Mouse (Mus musculus) cerebellum, postnatal 25 days (tissue): Measurements from ENCODE around the gene Gm44790.
"Not testable (repeated sequence)": the region's sequence is repeated elsewhere in the genome, so short reads cannot be mapped to it uniquely, and the experiment has no call there.

Source experiments
- DNase-seq, 2 experiments: peaks; one replicate each; pipeline ENCODE4 v3.0.0; 2021; ENCODE audit warnings: mixed read lengths in 2 of 2

Gm44790 gene

GRCm38 (mm10) chr6:86426358-86426757, at the start of gene Gm44790:
Gm44790 (plus strand) TSS chr6:86426658.
- DNase-seq, result no peak

DNA sequence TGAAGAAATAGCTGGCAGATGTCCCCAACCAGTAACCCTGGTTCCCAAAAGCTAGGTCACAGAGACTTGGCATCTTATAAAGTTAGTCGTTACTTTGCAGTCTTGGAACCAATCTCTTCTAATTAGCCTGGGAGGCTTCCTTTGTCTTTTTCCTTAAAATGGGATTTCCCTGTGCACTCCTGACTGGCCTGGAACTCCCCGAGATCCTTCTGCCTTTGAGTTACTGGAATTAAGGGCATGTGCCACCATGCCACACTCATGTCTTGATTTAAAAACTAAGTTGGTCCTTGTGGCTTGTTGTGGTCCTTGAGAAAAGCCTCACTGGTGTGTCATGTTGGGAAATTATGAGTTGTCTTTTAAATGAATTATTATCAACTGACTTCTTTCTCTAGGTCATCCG, 48.1 kb upstream of the Gm44790 start:
- DNase-seq, result no peak

- DNase-seq, result not testable (repeated sequence)
These were observed 46.3 kb upstream of the Gm44790 start for GRCm38 (mm10) chr6:86380112-86380511.

- DNase-seq, result no peak
These were observed 43.9 kb upstream of the Gm44790 start for GRCm38 (mm10) chr6:86382551-86382950.

DNA sequence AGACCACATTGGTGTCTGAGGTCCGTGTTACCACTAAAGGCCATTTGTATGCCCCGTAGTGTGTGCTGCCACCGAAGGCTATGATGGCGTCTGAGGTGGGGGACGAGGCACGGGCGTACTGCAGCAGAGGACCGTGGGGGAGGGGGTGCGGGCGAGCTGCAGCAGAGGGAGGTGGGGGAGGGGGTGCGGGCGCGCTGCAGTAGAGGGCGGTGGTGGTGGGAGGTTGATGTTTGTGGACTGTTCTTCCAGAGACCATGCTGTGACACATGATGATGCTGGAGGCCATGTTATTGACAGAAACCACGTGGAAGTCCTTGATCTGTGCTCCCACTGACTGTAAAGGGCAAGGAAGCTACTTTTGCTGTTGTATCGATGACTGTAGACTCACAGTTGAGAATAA, 43.1 kb upstream of the Gm44790 start:
- DNase-seq, result no peak

DNA sequence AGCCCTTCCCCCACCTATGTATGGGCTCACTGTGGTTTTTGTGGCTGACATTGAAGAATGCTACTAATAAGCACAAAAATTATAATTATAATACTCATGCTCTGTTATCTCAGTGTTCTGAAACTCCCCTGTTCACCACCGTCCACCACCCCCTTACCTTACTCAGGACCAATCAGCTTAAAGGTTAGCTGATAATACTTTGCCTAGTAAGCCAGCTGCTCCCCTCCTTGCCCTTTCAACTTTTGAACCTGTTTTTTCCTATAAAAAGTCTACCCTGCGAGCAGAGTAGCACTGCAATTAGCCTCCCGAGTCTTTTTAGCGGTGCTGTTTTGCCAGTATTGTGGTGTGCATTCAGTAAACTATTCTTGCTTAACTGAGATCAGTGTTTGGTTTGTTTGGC, 41.8 kb upstream of the Gm44790 start:
- no peak for DNase-seq

DNA sequence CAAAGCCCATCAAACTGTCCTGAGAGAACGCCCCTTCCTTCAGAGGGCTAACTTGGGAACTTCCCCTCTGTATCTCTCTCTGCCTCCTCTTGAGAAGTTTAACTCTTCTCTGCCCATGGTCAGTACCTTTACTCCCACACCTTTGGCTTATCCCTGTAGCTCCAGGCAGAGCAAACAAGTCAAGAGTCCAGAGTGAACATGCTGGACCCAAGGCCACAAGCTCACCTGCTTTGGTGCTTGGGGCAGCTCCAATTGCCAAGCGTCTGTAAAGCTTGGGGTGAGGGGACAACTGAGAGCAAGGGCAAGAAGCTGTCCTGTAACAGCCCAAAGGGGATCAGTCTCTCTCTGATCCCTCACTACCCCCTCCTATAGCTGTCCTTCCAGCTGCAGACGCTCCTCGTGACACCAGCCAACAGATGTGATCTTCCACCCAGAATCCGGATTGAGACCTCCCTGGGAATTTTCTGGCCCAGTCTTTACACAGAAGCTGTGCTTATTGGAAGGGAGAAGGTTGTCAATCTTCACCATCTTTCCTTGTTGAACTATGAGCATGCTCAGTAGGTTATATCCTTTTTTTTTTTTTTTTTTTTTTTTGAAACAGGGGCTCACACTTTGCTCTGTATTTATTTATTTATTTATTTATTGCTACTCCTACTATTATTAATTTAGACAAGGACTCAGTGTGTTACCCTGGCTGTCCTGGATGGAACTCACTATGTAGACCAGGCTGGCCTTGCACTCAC, 40.9 kb upstream of the Gm44790 start:
- DNase-seq, result no peak

DNA sequence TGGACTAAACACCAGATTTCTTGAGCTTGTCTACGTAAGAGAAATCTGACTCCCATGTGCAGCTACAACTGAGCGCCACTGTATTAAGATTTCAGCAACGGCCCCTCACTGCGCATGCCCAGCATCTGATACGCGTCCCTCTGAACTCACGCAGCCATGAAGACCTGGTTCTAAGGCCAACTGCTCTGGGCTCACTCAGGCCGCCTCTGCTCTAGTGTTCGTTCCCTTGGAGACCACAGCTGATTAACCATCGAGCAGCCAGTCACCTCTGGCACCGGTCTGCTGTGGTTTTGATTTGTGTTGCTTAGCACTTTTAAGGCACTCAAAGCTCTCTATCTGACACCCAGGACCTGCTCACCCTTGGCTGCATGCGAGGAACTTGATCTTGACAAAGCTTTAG, 39.1 kb upstream of the Gm44790 start:
- DNase-seq, result no peak

DNA sequence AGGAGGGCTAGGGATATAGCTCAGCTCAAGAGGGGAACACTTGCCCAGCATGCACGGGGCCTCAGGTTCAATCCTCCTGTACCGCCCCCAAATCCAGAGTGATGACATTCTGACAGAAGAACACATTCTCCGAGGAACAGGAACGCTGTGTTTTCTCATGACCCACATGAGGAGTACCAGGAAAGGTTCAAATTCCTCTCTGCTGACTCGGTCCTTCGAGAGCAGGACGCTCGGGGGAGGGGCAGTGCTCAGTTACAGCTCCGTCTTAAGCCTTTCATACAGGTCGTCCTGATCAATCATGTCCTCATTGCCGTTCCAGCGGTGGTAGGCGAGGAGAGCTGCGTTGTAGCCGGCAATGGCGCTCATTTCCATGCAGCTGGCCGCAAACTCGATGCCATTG, 38.0 kb upstream of the Gm44790 start:
- DNase-seq, result no peak

- DNase-seq, result no peak
These were observed 35.1 kb upstream of the Gm44790 start for GRCm38 (mm10) chr6:86391326-86391725.

DNA sequence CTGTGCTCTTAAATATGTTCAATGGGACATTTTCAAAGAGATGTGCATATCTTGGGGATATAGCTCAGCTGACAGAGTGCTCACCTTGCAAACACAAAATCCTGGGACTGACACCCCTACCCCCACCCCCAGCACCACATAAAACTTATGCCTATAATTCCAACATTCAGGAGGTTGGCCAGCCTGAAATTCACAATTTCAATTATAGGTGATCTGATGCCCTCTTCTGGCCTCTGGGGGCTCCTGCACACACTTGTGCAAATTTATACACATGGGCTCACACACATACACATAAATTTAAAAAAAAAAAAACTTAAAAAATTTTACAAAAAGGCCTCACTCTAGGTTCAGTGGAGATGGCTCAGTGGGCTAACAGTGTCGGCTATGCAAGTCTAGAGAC, 33.3 kb upstream of the Gm44790 start:
- no peak for DNase-seq

DNA sequence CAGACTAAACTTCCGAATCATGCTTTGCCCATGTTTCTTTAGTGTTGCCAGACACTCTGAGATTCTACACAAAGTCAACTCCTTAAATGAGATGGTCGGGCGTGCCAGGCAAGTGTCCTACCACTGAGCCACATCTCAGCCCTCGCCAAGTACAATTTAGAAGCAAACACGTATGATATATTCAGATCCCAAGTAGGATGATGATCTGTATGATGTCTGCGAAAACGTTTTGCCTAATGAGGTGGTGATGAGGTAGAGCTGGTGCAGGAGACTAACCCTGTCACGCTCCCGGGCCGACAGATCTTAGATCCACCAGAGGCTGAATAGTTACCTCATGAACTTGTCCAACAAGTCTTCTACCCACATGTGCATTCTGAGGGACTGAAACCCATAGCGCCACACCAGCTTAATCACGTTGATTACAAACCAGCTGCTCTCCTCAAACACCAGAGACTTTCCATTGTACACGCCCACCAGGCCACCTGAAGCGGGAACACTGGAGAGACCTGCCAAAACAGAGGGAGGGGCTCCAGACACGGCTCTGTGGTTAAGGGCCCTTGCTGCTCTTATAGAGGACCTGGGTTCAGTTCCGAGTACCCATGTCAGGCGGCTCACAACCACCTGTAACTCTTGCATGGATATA, 32.3 kb upstream of the Gm44790 start:
- no peak for DNase-seq

- no peak for DNase-seq
These were observed 31.4 kb upstream of the Gm44790 start for GRCm38 (mm10) chr6:86395021-86395420.

DNA sequence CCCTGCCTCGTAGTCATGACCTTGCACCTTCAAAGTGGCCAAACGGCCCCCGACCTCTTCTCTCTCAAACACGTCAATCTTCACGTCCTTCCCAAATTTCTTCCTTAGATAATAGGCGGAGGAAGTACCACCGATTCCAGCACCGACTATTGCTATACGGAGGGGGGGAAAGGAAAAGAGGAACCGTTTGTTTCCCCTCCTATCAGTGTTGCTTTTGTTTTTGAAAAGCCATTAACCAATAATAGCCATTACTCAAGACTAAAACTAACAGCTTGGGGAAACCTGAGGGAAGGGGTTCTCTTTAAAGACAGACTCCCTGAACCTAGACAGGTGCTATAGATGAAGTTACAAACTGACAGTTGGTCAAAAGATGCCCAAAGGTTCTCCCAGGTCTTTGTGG, 30.5 kb upstream of the Gm44790 start:
- DNase-seq, result no peak

DNA sequence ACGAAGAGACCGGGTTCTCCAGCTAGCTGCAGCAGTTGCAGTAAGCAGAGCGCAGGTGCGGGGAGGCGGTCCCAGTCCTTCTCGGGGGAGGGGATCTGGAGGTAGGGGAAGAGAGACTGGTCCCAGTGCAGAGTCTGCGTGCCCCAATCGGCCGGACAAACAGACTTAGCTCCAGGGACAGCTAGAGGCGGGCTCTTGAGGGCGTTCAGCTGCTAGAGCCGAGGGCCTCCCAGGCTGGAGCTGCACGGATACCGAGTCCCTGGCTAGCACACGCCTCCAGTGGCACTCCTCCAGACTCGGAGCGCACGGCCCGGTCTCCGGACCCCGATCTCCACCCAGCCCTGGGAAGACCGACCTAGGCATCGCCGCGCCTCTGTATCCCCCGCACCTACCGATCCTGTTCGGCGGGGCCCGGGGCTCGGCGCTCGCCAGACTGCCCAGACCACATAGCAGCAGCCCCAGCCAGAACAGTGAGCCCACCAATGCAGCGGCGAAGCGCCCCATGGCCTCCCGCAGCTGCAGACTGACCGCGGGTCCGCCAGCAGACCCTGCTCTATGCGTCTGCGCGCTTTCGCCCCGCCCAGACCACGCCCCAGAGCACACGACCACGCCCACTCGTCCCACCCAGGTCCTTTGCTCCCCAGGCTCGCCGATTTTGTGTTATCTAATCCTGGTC, 29.7 kb upstream of the Gm44790 start, which contains the start of gene Pcyox1:
Gene Pcyox1, minus strand, starts transcription at position 574 of the 676 bp plus-strand sequence.
- DNase-seq, result peak; percentile 93 to 94

DNA sequence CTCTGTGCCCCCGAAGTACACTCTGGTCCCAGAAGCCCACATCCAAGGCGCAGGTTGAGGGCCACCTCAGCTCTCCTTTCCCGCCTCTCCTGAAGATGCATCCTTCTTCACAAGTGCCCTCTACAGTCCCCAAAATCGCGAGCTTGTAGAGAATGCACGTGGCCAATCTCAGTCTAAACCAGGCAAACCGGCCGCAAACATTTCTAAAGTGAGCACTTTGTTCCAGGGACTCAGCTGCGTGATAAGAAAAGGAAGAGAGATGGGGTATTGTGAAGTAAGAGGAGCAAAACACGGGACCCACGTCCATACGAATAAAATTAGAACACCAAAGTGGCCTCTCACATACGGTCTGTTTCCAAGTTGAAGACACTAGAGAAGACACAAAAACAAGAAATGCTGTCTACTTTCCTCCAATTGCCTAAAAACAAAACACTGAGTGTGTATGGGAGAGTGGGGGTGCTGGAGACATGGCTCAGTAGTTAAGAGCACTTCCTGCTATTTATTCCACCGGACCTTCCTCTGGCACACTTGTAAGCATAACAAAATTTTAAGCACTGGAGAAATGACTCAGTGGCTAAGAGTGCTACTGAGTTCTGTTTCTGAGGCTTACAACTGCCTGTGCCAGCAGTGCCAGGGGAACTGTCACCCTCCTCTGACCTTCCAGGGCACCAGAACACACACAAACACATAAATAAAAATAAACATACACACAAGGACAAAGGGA, 29.0 kb upstream of the Gm44790 start:
- DNase-seq, result no peak

DNA sequence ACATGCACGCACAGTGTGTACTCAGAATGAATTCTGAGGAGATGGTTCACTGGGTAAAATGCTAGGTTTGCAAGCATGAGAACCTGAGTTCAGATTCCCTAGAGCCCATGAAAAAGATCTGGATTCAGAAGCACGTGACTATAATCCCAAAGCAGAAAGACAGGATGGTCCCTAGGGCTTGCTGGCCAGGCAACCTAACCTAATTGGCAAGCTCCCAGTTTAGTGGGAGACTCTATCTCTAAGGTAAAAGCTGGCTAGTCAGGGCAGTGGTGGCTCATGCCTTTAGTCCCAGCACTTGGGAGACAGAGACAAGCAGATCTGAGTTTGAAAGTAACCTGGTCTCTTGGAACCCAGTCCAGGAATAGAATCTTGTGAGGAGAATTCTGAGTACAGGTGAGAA, 27.5 kb upstream of the Gm44790 start:
- DNase-seq, result no peak

- no peak for DNase-seq
These were observed 26.5 kb upstream of the Gm44790 start for GRCm38 (mm10) chr6:86399995-86400394.

GRCm38 (mm10) chr6:86400972-86401371, 25.5 kb upstream of the Gm44790 start:
- peak; percentile 50 to 72 for DNase-seq

DNA sequence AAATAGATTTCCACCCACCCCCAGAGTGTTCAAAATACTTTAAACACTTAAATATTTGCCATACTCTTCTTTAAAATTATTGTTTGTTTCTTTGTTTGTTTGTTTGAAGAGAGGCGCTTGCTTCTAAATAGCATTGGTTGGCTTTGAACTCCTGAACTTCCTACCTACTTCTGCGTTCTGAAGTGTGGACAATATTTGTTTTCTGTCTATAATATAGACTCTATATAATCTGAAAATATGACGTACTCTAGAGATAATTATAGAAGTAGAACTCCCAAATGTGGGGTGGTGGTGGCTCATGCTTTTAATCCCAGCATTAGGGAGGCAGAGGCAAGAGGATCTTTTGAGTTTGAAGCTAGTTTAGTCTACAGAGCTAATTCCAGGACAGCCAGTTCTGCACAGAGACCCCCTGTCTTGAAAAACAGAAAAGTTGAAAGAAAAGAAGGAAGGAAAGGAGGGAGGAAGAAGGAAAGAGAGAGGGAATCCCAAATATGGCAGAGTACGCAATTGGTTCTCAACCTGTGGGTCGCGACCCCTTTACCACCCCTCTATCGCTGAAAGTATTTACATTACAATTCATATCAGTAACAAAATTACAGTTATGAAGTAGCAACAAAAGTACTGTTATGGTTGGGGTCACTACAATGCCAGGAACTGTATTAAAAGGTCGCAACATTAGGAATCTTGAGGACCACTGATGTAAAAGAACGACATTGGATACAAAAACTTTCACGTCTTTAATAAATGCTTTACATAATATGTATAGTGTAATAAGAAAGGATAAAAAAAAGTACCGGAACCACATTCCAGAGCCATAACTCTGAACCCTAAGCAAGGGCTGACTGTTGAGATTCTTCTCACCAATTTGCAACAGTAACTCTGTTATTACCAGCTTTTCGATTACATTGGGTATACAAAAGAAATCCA, 23.5 kb upstream of the Gm44790 start:
- no peak for DNase-seq

DNA sequence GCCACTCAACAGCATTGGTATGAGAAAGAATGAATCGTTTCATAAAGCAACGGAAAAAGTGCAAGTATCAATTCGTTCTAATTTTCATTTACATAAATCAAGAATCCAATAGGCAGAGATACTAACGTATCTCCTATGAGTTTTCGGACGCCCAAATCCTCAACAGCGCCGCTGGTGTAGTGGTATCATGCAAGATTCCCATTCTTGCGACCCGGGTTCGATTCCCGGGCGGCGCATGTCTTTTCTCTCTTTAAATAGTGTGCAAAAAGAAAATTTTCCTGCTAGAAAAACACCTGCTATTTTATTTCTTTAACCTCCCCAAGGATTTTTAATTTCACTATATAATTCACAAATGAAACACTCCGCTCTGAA, 22.7 kb upstream of the Gm44790 start:
- peak; percentile 93 for DNase-seq
